Mouse (Mus musculus): ENCODE measurements around the gene Jph3. TPM values are rescaled to one million over a fixed set of nuclear protein-coding genes. Genes with fewer than 3 reads are reported as not detected.

The Jph3 gene
- total RNA-seq, 2 experiments from 2014 or later, result 155 TPM

DNA sequence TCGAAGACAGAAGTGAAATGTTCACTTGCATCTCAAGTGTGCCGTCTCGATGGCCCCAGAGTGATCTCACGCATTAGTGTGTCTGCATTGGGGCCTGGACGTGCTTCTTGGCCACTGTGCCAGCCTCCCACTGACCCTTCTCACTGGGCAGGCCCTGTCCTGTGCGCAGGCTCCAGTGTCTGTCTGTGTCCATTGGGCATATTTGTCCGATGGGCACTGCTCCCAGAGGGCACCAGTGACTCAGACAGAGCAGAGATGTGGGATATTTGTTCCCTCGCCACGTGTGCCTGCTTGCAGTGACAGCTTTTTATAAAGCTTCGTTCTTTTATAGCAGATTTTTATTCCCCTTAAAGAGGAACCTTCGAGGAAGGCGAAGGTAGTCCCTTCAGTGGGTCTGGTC is 44.5 kb downstream of the Jph3 start:
- no peak for DNase-seq (ENCODE audit: low spot score in 2 of 2)

DNA sequence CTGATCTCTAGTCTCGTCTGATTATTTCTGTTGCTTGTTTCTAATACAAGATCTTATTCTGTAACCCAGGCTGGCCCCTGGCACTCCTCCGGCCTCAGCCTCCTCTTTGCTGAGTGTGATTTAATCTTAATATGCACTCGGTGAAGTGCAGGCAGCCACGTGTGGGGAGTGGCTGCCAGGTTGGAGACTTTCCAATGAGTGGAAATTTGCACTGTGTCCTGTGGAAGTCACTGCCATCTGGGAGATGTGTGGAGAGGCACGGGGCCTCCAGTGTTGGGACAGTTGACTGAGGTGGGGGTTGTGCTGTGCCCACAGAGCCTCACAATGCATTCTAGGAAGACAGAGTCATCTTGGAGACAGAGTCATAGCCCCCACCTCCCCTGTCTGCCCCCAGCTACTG is 53.1 kb downstream of the Jph3 start:
- no peak for DNase-seq (ENCODE audit: low spot score in 2 of 2)

DNA sequence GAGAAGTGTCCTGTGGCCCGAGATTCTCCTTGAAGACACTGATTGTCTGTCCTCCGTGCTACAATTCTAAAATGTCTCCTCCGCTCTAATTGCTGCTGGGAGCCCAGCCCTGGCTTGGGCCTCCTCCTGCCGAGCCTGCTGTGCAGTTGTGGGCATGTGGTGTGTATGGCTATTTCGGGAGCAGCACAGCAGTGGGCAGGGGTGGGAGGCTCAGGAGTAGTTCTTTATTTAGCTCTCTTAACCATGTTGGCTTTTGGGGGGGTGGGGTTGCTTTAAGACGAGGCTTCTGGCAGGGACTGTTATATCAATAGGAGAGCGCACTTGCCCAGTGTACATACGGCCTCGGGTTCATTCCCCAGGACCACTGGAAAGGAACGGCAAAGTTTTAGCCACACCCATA is 57.1 kb downstream of the Jph3 start:
- DNase-seq (ENCODE audit: low spot score in 2 of 2), result no peak

DNA sequence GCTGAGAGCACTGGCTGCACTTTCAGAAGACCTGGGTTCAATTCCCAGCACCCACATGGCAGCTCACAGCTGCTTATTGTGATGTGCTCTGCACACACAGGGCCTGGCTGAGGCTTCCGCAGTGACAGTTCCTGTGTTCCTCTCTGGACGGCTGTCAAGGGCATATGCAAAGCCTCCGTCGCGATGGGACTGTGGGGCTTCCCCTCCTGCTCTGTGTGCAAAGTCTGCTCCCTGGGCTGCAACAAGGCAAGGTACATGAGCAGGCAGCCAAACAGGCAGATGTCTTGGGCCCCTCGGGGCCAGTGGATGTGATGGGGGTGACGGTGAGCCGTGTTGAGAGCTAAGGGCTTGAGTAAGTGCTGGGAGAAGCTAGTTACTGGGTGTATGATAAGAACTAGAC is 59.4 kb downstream of the Jph3 start:
- DNase-seq (ENCODE audit: low spot score in 2 of 2), result no peak

DNA sequence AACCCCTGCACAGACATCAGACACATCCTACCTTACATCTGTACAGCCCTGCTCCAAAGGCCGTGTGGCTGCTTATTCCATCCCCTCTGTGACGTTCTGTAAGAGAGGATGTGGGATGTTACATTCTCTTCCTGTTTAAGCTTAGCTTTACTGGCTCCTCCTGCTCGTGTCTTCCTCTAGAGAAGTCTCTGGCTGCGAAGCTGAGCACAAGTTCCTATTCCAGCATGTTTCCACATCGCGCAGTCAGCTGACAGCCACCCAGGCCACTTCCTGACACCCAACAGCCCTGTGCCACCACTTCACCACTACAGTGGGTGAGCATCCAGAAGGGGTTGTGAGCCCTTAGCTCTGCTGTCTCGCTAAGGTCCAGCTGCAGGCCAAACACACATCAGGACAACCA is 62.7 kb downstream of the Jph3 start:
- DNase-seq (ENCODE audit: low spot score in 2 of 2), result no peak

DNA sequence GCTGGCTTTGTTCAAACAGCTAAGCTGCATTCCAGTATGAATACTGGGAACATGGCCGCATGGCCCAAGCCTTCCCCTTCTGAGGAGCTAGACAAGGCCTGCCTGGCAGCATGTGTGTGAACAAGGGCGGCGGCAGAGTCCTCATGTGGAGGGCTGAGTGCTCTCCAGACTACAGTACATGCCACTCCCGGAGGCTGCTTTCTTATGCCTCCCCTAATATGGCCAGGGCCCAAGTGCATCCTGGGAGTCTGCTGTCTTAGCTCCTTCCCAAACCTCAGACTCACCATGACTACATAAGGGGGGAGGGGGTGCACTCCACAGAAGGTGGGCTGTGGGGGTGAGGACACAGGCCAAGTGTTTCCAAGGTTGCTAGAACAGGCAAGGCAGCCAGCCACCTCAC is 63.2 kb downstream of the Jph3 start:
- no peak for DNase-seq (ENCODE audit: low spot score in 2 of 2)

DNA sequence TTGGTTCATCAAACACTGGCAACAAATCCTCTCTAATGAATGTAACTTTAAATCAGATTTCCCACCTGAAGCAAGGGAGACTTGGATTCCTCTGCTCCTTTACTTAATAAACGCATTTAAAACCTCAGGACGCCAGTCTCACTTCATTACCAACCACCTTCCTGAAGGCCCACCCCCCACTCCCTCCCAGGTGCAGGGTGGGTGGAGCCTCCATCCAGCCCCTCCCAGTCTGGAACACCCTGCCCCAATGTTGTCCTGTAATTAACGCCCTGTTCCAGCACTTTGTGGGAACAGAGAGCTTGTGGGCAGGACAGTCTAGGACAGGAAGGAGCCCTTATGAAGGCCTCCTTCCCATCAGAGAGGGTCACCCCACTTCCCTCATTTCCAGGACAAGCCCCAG is 64.7 kb downstream of the Jph3 start:
- DNase-seq (ENCODE audit: low spot score in 2 of 2), result no peak

DNA sequence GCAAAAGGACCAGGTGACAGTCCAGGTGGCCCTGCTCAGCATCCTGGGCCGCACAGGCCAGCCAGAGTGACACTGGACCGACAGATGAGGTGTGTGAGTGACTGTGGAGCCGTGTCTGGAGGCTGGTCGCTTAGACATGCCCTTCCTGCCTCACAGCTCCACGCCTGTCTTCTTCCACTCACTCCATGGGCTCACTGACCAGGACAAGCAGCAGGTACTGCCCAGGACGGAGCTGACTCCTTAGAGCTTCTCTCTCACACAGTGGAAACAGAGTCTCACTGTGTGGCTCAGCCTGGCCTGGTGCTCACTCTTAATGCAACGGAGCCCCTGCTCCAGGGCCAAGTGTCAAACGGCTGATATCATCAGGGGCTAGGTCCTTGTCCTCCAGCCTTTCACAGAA is 66.0 kb downstream of the Jph3 start:
- DNase-seq (ENCODE audit: low spot score in 2 of 2), result no peak

DNA sequence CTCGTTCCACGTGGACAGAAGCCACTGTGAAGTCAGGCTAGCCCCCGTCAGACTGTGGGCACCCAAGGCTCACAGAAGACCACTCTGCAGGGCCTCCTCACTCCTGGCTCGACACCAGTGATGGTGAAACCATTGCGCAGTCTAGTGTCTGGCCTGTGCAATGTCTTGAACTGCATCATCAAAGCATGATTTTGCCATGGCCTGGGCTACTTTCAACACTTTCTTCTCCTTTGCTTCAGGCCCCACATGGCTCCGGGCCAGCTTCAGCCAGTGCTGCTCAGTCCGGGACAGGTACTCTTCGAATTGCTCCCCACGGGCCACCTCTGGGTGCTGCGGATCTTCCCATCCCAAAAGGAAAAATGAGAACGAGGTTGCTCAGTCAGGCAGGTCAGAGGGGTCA is 67.0 kb downstream of the Jph3 start:
- no peak for DNase-seq (ENCODE audit: low spot score in 2 of 2)

DNA sequence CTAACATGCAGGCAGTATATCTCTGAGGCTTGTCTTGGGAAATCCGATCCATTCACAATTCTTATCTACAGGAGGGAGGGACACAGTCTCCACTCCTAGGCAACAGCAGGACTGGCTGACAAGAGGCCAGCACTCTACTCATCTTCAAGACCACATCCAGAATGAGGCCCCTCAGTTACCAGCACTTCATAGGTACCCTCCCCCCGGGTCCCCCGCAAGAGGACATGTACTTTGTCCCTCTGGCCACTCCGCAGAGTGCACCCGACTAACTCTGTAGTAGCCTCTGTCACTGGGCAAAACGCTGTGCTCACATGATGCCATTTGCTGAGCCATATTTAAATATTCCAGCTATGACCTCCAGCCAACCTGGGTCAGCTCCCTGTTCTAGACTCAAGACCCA is 69.0 kb downstream of the Jph3 start:
- no peak for DNase-seq (ENCODE audit: low spot score in 2 of 2)

DNA sequence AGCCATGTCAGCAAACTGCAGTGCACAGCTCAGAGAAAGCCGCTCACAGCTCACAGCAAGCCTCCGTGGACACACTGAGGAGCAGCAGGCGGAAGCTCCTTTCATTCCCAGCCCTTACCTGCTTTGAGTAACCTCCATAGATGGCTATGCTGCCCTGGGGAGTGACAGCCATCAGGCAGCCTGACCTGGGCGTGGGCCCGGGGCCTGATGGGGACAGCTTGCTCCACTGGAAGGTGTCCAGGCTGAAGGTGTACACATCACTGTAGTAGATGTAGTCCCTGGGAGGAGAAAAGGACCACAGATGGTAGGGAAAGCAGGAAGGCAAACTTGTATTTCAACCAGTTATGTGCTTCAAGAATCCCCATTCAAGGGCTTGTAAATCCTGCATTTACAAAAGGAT is 75.4 kb downstream of the Jph3 start:
- DNase-seq (ENCODE audit: low spot score in 2 of 2), result no peak

DNA sequence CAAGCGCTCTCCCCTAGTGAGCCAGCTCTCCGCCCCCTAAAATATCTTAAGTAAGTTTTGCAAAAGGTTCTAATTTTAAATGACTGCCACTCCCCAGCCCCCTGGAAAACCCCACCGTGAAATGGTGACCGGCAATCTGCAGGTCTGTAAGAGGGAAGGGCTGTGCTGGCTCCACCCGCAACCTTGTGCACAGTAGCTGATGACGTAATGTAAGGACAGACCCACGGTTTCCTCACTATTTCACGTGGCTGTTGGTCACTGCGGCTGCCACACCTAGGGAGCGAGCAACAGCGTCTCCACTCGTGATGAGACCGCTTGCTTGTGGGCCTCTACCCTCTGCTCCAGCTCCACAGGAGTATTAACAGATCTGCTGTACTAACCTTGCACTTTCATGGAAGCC is 76.7 kb downstream of the Jph3 start:
- no peak for DNase-seq (ENCODE audit: low spot score in 2 of 2)

DNA sequence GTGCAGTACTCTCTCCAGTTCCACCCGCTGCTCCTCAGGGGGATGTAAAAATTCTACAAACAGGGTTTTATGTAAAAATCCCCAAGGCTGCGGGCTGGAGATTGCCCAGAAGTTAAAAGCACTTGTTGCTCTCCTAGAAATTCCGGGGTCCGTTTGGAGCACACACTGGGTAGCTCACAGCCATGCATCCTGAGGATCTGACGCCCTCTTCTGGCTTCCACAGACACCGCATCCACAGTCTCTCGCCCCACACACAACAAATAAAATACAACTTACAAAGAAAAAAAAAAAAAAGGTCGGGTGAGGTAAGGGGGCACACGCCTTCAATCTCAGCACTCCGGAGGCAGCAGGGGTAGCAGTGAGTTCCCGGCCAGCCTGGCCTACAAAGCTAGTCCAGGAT is 78.6 kb downstream of the Jph3 start:
- no peak for DNase-seq (ENCODE audit: low spot score in 2 of 2)

DNA sequence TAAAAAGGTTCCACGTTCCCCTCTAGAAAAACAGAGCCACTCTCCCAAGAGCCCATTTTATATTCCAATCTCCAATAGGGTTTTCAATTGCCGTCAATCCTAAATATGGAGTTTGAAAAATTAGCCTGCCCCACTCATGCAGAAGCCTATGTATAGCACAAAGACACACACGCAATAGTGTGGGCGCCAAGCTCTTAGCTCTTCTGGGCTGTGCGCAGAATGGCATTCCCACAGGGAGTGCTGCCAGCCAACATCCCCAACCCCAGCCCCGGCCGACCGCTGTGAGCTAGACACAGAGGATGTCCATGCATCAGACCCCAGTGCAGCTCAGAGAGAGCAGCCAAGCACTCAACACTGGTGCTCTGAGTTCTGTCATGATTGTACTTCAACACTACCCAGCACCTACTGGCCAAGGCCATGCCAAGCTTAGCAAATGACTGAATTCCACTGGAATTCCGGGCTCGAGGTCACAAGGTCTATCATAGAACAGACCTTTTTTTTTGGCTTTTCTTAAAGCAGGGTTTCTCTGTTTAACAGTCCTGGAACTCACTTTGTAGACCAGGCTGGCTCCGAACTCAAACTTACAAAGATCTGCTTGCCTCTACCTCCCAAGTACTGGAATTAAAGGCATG is 80.2 kb downstream of the Jph3 start:
- DNase-seq (ENCODE audit: low spot score in 2 of 2), result no peak

DNA sequence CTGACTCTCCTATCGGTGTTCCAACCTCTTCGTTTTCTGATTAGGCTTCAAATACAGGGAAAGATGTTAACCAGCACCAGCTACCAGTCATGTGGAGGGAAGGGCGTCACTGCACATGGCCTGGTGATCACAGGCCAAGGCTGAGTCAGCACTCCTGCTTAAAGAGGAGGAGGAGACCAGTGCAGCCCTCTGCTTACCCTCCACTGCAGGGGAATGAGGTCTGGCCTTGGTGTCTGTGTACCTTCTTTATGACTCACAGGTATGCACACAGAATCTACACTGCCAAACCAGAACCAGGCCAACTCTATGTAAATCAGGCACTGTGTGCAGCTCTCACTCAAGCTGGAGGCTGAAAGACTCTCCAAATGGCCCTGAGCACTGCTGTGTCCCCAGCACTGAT is 82.1 kb downstream of the Jph3 start:
- DNase-seq (ENCODE audit: low spot score in 2 of 2), result no peak

DNA sequence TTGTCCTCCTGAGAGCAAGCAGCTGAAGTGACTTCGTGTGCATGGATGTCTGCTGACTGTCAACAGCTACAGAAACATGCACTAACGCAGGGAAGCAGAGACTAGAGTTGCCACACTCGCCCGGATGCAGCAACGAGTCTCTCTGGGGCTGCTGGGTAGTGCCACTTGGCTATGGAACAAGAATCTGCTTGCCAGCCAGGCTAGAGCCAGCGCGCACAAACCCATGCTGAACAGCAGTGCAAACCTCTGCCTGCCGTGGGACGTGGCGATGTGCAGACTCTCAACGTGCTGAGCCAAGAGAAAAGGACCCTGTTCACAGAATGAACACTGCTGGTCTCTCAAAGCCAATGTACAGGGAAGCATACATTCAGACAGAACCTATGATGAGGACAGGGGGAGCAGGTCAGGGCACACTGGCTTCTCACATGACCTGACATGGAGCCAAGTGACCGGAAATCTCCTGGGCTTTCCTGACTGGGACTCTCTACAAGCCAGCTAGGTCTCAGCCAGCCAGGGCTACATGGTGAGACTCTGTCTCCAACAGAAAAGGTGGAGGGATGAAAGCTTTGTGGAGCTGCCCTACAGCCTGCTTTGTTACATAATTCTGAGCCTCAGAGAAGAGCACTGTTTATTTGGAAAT is 82.6 kb downstream of the Jph3 start:
- DNase-seq (ENCODE audit: low spot score in 2 of 2), result no peak

DNA sequence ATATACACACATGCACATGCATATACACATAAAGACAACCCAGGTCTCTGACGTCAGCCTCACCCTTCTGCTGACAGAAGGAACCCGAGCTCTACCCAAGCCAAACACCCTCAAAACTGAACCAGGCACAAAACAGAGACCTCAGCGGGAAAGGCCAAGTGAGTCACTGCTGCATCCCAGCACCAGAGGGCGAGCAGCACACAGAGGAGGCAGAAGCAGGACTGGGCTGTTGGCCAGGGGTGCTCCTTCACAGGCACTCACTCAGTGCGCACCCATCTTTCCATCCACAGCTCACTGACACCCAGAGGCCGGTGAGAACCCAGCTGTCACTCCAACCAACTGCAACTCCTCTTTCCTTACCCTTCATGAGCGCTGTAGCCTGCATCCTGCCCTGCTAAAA is 88.8 kb downstream of the Jph3 start:
- no peak for DNase-seq (ENCODE audit: low spot score in 2 of 2)

DNA sequence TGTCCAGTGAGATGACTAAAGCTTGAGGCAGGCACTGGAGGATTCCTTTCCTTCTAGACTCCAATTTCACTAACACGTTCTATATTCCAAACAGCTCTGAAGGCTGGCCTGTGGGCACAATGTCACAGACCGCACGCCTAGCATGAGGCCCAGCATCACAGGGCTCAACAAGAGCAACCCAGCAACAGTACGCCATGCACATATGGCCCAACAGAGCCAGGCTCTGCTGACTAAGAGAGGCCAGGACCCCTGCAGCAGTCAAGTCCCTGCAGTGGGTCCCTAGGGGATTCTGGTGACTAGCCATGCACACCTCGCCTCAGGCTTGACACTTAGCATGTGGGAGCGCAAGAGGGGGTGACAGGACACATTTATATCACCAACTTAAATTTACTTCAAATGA is 91.4 kb downstream of the Jph3 start:
- no peak for DNase-seq (ENCODE audit: low spot score in 2 of 2)

DNA sequence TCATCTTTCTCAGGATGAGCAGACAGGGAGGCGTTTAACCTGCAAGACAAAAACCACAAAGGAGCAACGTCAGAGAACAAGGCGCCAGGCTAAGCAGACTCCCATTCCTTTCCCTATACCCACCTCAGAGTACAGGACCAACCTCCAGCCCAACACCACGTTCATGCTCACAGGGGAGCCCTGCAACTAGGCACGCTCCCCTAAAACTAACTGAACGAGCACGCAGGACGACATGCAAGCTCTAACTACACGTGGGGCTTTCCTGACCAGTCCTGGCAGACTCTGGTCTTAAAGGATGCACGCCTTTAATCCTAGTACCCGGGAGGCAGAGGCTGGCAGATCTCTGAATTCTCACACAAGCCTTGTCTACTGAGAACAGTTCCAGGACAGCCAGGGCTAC is 91.9 kb downstream of the Jph3 start:
- DNase-seq (ENCODE audit: low spot score in 2 of 2), result no peak

DNA sequence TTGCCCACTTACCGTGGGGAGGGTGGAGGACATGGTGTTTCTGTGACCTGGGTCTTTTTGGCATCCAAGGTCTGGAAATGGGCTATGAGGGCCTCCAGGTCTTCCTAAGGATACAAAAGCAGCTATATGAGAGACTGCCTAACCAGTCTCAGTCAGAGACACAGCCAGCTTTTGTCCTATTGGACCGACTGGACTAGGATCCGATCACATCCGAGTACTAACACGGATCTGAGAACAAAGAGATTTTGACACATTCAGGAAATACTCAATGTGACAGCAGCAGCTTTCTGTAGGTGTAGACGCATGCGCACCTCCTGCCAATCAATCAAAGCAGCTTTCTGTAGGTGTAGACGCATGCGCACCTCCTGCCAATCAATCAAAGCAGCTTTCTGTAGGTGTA is 92.3 kb downstream of the Jph3 start:
- DNase-seq (ENCODE audit: low spot score in 2 of 2), result no peak

DNA sequence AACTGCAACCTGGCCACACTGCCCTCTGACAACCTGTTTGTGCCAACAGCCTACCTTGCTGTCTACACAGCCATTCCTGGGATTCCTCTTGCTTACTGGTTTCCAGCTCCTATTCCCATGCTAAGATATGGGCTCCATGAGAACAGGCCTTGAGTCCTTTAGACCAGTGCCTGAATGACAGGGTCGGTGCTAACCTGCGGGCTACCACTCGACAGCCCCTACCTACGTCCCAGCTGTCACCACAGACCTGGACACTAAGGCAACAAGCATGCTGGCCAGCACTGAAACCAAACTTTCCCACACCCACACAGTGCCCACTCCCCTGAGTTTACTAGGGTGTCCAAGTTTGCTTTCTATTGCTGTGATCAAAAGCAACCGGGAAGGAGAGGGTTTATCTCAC is 98.3 kb downstream of the Jph3 start:
- no peak for DNase-seq (ENCODE audit: low spot score in 2 of 2)

DNA sequence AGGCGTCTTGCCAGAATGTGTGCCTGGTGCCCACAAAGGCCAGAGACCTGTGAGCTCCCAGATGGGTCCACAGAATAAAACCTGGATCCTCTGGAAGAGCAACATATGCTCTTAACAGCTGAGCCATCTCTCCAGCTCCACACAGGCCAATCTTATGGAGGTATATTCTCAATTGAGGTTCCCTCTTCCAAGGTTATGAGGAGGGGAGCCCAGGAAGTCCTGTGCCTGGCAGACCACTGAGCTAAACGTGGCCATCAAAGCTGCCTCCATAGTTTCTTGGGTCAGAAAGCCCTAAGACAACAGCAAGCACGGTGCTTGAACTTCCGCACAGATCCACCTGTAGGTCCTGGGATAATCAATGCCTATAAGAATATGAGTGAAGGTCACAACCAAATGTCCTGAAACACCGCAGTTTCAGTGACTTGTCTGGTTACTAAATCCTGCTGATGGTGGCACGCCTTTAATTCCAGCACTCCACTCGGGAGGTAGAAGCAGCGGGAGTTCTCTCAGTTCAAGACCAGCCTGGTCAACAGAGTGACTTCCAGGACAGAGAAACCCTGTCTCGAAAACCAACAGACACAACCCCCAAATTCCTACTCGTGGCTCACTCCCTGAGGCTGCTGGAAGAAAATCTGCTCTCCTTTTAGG is 99.1 kb downstream of the Jph3 start:
- DNase-seq (ENCODE audit: low spot score in 2 of 2), result no peak

Data from layer of hippocampus, postnatal 10 days (tissue).